Mouse (Mus musculus): ENCODE results near the gene Tspan18. TPM values are rescaled to one million over a fixed set of nuclear protein-coding genes. Genes with fewer than 3 reads are reported as not detected.

The Tspan18 gene
- polyA plus RNA-seq, 1 experiment from 2014 or later = 20.1 TPM

DNA sequence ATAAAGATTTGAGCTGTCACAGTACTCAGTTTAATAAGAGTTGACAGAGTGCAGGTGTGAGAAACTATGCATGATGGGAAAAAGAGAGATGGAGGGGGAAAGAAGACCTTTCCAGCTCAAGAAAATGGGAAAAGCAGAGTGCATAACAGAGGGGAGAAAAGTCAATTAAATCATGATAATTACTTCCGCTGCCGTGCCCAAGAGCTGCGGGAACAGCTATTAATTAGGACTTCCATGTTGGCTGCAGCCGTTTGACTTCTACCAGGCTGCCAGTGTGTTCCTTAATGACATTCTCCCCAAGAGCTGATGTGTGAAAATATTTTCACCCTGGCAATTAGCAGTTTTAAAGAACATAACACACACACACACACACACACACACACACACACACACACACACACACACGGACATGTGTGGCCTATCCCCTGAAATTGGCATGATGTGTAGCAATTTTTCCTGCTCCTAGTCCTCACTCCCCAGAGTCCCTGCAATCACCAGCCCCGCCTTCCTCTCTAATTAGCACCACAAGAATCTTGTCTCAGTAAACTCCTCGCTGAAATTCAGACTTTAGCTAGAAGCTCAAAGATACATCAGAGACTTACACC is 67.6 kb downstream of the Tspan18 start:
- H3K9me3 ChIP-seq (replicated peaks; ENCODE audit: control insufficient read depth, low read length, poor library complexity, severe bottlenecking) = no peaks in the 10 kb centered on the region
- H3K4me2 ChIP-seq (ENCODE audit: low read length) = no peak overlapping the region

DNA sequence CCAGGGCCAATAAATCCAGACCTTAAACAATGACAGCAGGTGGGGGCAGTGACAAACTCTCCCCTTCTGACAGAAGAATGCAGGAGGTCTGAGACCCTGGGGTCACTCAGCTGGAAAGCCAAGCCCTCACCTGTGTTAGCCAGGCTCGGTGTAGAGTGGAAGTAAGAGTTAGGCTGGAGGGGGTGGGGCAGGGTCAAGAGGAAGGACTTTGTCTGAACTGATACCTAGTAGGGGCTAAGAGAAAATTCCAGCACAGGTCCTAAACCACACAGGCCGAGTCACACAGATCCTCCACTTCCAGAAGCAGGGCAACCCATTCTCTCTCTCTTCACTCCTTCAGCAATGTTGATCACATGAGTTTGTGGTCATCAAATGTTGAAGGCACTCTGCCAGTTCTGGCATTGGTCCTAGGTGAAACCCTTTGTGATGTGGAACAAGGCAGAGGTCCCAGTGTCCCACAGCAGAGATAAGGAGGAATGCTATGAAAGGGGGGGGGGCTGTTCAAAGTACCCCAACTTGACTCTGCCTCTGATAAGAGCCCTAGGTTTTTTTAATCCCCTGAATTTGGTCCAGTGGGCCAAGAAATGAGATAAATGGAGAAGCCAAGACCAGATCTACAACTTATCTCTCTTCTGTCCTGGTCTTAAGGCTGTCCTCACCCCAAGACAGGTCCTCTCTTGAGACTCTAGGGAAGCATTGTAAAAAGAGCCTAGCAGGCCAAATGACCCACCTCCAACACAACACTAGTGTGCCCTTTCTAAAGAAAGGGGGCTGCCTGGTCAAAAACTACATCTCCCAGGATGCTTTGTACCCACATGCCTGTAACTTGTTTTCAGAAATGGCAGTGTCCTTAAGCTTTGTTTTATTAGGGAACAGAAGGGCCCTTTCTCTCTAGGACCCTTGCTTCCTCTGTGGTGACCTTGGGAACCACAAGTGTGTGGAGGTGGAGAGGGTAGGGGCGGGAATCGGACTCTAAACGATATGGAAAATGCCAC is 71.7 kb downstream of the Tspan18 start:
- ATAC-seq = no peak
- no peak overlapping the region for H3K4me3 ChIP-seq (ENCODE audit: low read depth, low read length)
- no peaks in the 10 kb centered on the region for H3K9me3 ChIP-seq (replicated peaks; ENCODE audit: control insufficient read depth, low read length, poor library complexity, severe bottlenecking)
- no peak overlapping the region for H3K27ac ChIP-seq (ENCODE audit: low read length)
- peaks cover 16% of the 10 kb centered on the region for H3K4me1 ChIP-seq (ENCODE audit: control insufficient read depth, insufficient read depth, low read length)
- no peaks in the 10 kb centered on the region for H3K27me3 ChIP-seq (ENCODE audit: control insufficient read depth, insufficient read depth, low read depth, low read length)
- 79% methylated on average over 5 of the region's 5 CpGs for WGBS
- H3K4me2 ChIP-seq (ENCODE audit: low read length) = no peak overlapping the region
- no peak overlapping the region for H3K9ac ChIP-seq (ENCODE audit: low read depth, low read length)
- no peaks in the 10 kb centered on the region for H3K36me3 ChIP-seq (ENCODE audit: control insufficient read depth, insufficient read depth, low read length)

More for the DNA sequence above, 67.6 kb downstream of the Tspan18 start:
- H3K27ac ChIP-seq (ENCODE audit: low read length) = peak overlapping the region; percentile 65
- no peak overlapping the region for H3K9ac ChIP-seq (ENCODE audit: low read depth, low read length)
- ATAC-seq = no peak
- WGBS = 34% methylated on average over 7 of the region's 7 CpGs
- peaks cover 10% of the 10 kb centered on the region; the same call in 1 of the 2 replicates for H3K4me1 ChIP-seq (ENCODE audit: control insufficient read depth, insufficient read depth, low read length)
- H3K4me3 ChIP-seq (ENCODE audit: low read depth, low read length) = no peak overlapping the region
- no peaks in the 10 kb centered on the region for H3K36me3 ChIP-seq (ENCODE audit: control insufficient read depth, insufficient read depth, low read length)
- H3K27me3 ChIP-seq (ENCODE audit: control insufficient read depth, insufficient read depth, low read depth, low read length) = no peaks in the 10 kb centered on the region

DNA sequence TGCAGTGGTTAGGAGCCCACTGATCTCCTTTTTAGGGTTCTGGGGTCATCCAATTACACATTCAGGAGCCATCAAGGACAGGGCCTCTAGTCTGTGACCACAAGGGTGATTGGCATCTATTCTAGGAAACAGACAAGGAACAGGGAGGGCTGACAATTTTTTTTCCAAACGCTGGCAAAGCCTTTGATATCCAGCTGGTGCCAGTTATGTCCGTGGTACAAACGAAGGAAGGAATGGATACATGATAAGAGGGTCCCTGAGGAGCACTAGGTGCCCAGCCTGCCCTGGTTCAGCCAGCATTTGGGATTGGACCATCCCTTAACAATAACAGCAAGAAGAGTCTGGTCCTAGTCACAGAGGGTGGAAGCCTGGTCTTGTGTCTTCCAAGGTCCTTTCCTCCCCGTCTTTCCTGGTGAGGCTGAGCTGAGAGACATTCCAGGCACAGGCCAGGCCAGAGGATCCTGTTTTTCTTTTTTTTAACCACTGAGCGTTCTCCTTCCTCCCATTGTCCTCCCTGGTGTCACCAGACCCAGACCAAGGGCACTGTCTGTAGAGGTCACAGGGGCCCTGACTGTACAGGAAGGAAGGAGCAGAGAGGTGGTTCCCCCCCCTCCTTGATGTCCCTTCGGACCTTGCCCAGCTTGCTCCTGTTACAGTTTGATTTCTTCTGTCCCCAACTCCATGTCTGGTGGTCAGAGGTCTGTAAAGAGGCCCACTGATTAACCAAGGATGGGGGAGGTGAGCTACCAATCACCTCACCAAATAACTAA is 72.6 kb downstream of the Tspan18 start:
- Histone ChIP-seq H3K27me3 (ENCODE audit: control insufficient read depth, insufficient read depth, low read depth, low read length) (no peaks in the 10 kb centered on the region), H3K9me3 (replicated peaks; ENCODE audit: control insufficient read depth, low read length, poor library complexity, severe bottlenecking) (no peaks in the 10 kb centered on the region), H3K36me3 (ENCODE audit: control insufficient read depth, insufficient read depth, low read length) (no peaks in the 10 kb centered on the region), H3K9ac (ENCODE audit: low read depth, low read length) (no peak overlapping the region), H3K4me3 (ENCODE audit: low read depth, low read length) (no peak overlapping the region), H3K4me1 (ENCODE audit: control insufficient read depth, insufficient read depth, low read length) (peaks cover 18% of the 10 kb centered on the region), H3K27ac (ENCODE audit: low read length) (no peak overlapping the region), H3K4me2 (ENCODE audit: low read length) (no peak overlapping the region)
- 63% methylated on average over 6 of the region's 6 CpGs for WGBS
- ATAC-seq = no peak

DNA sequence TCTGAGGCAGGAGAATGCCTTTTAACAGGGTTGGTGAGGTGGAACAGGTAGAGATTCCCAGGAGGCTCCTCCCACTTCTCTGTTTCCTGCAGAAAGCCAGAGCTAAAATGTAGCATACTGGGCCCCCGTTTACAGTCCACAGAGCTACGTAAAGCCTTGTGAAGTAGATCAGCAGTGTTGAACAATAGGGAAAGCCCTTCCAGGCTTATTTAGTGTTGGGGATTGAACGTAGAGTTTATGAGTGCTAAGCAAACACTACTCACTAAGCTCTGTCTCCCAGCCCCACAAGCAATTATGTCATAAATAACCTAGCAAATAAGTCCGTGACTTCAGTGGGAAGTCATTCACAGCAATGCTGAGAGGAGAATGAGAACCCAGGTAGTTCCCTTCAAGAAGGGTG is 76.7 kb downstream of the Tspan18 start:
- 39% methylated on average over 4 of the region's 4 CpGs for WGBS
- Histone ChIP-seq H3K27me3 (ENCODE audit: control insufficient read depth, insufficient read depth, low read depth, low read length) (no peaks in the 10 kb centered on the region), H3K4me3 (ENCODE audit: low read depth, low read length) (no peak overlapping the region), H3K36me3 (ENCODE audit: control insufficient read depth, insufficient read depth, low read length) (no peaks in the 10 kb centered on the region), H3K9ac (ENCODE audit: low read depth, low read length) (no peak overlapping the region), H3K27ac (ENCODE audit: low read length) (peak overlapping the region; percentile 5; the same call in 1 of the 2 replicates), H3K4me2 (ENCODE audit: low read length) (no peak overlapping the region), H3K9me3 (replicated peaks; ENCODE audit: control insufficient read depth, low read length, poor library complexity, severe bottlenecking) (no peaks in the 10 kb centered on the region), H3K4me1 (ENCODE audit: control insufficient read depth, insufficient read depth, low read length) (peaks cover 27% of the 10 kb centered on the region)
- ATAC-seq = no peak

DNA sequence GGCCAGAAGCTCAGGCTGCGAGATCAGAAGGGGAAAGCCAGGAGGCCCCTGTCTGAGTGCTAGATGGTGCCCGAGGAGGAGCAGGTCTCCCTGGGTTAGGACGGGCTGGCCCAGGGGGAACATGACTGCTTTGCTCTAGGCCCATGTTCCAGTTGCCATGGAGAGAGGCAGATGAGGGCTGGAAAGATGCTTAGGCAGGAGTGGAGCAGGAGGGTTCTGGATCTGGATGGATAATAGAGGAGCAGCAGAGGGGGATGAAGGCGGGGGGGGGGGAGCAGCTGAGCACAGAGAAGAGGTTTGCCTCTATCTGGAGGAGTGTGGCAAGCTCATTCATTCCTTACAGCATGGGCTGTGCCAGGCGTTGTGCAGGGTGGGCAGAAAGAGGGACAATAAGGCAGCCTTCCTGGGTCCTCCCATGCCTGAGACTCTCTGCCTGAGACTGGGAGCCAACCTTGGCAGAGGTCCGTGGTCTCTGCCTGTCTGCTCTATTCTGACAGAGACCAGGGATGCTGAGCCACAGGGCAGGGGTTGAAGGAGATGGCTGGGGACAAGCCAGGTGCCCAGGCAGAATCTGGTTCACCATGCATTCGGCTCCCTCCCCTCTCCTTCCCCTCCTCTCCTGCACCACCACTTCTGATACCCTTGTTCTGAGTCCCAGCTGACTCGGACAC is 77.4 kb downstream of the Tspan18 start:
- peak; percentile 19; the same call in 1 of the 2 replicates for ATAC-seq
- Histone ChIP-seq H3K36me3 (ENCODE audit: control insufficient read depth, insufficient read depth, low read length) (no peaks in the 10 kb centered on the region), H3K27me3 (ENCODE audit: control insufficient read depth, insufficient read depth, low read depth, low read length) (no peaks in the 10 kb centered on the region), H3K9ac (ENCODE audit: low read depth, low read length) (no peak overlapping the region), H3K4me2 (ENCODE audit: low read length) (no peak overlapping the region), H3K4me3 (ENCODE audit: low read depth, low read length) (no peak overlapping the region), H3K9me3 (replicated peaks; ENCODE audit: control insufficient read depth, low read length, poor library complexity, severe bottlenecking) (no peaks in the 10 kb centered on the region), H3K27ac (ENCODE audit: low read length) (peak overlapping the region; percentile 10; the same call in 1 of the 2 replicates), H3K4me1 (ENCODE audit: control insufficient read depth, insufficient read depth, low read length) (peaks cover 34% of the 10 kb centered on the region)
- 58% methylated on average over 8 of the region's 8 CpGs for WGBS

DNA sequence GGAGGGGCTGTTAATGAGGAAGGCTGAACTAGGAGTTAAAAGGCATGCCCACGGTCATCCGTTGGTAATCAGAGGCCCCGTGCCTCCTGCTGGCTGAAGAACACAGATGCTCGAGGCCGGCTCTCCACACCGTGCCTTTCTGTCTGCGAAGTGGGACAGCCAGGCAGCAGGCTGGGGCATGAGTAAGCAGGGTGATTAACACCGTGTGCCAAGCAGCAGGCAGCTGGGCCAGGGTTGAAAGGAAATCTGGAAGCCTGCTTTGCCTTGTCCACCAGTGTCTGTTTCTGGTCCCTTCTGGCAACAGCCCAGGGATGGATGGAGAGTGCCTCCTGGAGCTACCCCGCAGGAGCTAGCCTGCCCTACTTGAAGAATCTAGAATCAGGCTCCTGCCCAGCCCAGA is 81.9 kb downstream of the Tspan18 start:
- no peak overlapping the region for H3K4me3 ChIP-seq (ENCODE audit: low read depth, low read length)
- 18% methylated on average over 9 of the region's 9 CpGs for WGBS
- H3K27me3 ChIP-seq (ENCODE audit: control insufficient read depth, insufficient read depth, low read depth, low read length) = no peaks in the 10 kb centered on the region
- peak overlapping the region; percentile 59 for H3K27ac ChIP-seq (ENCODE audit: low read length)
- no peaks in the 10 kb centered on the region for H3K36me3 ChIP-seq (ENCODE audit: control insufficient read depth, insufficient read depth, low read length)
- no peak overlapping the region for H3K4me2 ChIP-seq (ENCODE audit: low read length)
- no peak overlapping the region for H3K9ac ChIP-seq (ENCODE audit: low read depth, low read length)
- ATAC-seq = peak; percentile 69
- peaks cover 36% of the 10 kb centered on the region for H3K4me1 ChIP-seq (ENCODE audit: control insufficient read depth, insufficient read depth, low read length)
- H3K9me3 ChIP-seq (replicated peaks; ENCODE audit: control insufficient read depth, low read length, poor library complexity, severe bottlenecking) = no peaks in the 10 kb centered on the region

DNA sequence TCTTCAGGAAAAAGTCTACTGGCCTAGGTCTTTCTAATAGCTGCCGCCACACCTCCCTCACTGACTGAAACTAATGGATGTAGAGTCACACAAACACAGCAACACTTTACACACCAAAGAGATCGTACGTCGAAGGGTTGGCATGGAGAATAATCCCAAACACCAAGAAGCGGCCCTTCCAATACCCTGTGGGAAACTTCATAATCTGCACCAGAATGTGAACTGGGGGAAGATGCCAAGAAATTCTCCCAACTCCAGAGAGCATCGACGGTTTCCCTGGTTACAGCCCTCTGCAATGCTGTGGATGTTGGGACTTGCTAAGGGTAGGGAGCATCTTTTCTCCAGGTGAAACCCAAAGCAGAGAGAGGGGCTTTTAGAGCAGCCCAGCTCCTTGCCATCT is 83.7 kb downstream of the Tspan18 start:
- no peak overlapping the region for H3K9ac ChIP-seq (ENCODE audit: low read depth, low read length)
- H3K27me3 ChIP-seq (ENCODE audit: control insufficient read depth, insufficient read depth, low read depth, low read length) = no peaks in the 10 kb centered on the region
- WGBS = 44% methylated on average over 7 of the region's 7 CpGs
- no peak overlapping the region for H3K27ac ChIP-seq (ENCODE audit: low read length)
- no peak overlapping the region for H3K4me3 ChIP-seq (ENCODE audit: low read depth, low read length)
- H3K4me1 ChIP-seq (ENCODE audit: control insufficient read depth, insufficient read depth, low read length) = peaks cover 25% of the 10 kb centered on the region
- no peak for ATAC-seq
- no peaks in the 10 kb centered on the region for H3K9me3 ChIP-seq (replicated peaks; ENCODE audit: control insufficient read depth, low read length, poor library complexity, severe bottlenecking)
- H3K4me2 ChIP-seq (ENCODE audit: low read length) = no peak overlapping the region
- H3K36me3 ChIP-seq (ENCODE audit: control insufficient read depth, insufficient read depth, low read length) = no peaks in the 10 kb centered on the region

DNA sequence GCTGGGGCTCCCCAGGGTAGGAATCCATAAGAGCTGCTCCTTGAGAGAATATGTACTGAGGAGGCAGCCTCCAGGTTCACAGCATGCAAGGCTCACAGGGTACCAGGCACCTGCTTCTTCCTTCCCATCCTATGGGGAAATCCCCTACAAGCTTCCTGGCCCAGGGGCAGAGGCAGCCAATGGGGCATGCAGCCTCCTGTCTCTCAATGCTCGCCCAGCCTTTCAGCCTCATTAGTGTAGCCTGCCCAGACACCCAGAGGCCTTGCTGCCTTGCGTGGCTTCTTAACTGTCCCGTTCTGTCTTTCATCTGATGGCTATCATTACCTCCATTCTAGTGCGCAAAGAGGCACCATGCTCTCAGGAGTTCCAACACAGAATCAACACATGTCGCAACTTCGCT is 85.2 kb downstream of the Tspan18 start:
- Histone ChIP-seq H3K4me2 (ENCODE audit: low read length) (no peak overlapping the region), H3K4me3 (ENCODE audit: low read depth, low read length) (no peak overlapping the region), H3K27ac (ENCODE audit: low read length) (peak overlapping the region; percentile 1; the same call in 1 of the 2 replicates), H3K27me3 (ENCODE audit: control insufficient read depth, insufficient read depth, low read depth, low read length) (no peaks in the 10 kb centered on the region), H3K4me1 (ENCODE audit: control insufficient read depth, insufficient read depth, low read length) (peaks cover 25% of the 10 kb centered on the region), H3K9me3 (replicated peaks; ENCODE audit: control insufficient read depth, low read length, poor library complexity, severe bottlenecking) (no peaks in the 10 kb centered on the region), H3K9ac (ENCODE audit: low read depth, low read length) (no peak overlapping the region), H3K36me3 (ENCODE audit: control insufficient read depth, insufficient read depth, low read length) (no peaks in the 10 kb centered on the region)
- WGBS = 51% methylated on average over 6 of the region's 6 CpGs
- no peak for ATAC-seq
